Mouse (Mus musculus): ENCODE results near the gene Foxn3.

DNA sequence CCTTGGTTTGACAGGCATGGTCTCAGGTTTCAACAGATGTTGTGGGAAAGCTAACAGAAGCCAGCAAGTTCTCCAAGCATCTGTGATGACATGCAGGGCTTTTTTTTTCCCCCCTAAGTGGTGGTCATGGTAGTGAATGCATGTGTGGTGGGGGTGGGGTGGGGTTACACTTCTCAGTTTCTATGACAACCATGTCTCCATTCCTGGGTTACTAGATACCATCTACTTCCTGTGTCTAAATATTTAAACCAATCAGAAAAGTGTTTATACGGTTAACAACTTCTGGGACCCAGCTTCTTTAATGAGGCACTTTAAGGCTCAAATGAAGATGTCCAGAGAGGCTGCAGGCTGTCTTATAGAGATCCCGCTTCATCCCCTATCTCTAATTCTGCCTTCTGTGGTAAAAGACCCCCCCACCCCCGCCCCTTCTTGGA lies 2.0 kb downstream of the Foxn3 start:
- TF ChIP-seq POLR2A (IDR thresholded peaks at IDR 0.05; ENCODE audit: borderline replicate concordance, insufficient read depth, low read length): no peak
- no peak for TF ChIP-seq CTCF (IDR thresholded peaks at IDR 0.05; ENCODE audit: borderline replicate concordance, insufficient read depth, low read depth, low read length)

Data from cerebellum, adult 2 months (tissue).